Mouse (Mus musculus) C2C12 (cell line): Measurements from ENCODE around the gene Pnkp. TPM values are rescaled to one million over a fixed set of nuclear protein-coding genes. Genes with fewer than 3 reads are reported as not detected.

Source experiments
- H3K27me3 ChIP-seq: one replicate; pipeline ENCODE4 v1.6.1; 2011; ENCODE audit not compliant: control insufficient read depth, insufficient read depth, insufficient read length
- H3K36me3 ChIP-seq: one replicate; pipeline ENCODE4 v1.6.1; 2011; ENCODE audit not compliant: control insufficient read depth, insufficient read depth
- H3K4me3 ChIP-seq: one replicate; pipeline ENCODE4 v1.5.1; 2011; ENCODE audit warnings: mild to moderate bottlenecking, control low read depth; ENCODE audit not compliant: poor library complexity, insufficient read depth, severe bottlenecking
- H3K79me2 ChIP-seq: one replicate; pipeline ENCODE4 v1.6.1; 2011; ENCODE audit not compliant: control insufficient read depth, insufficient read depth
- H3K79me3 ChIP-seq: one replicate; pipeline ENCODE4 v1.6.1; 2011; ENCODE audit warnings: low read depth, control low read depth
- H3ac ChIP-seq: one replicate; pipeline ENCODE3; 2011; ENCODE audit warnings: low read depth; ENCODE audit not compliant: control insufficient read depth, insufficient read length
- CEBPB ChIP-seq: IDR thresholded peaks from one replicate; pipeline ENCODE4 v1.6.1; 2011; ENCODE audit warnings: low read depth, mild to moderate bottlenecking, control low read depth, moderate library complexity
- CTCF ChIP-seq: IDR thresholded peaks from one replicate; pipeline ENCODE4 v1.5.1; 2011; ENCODE audit not compliant: control insufficient read depth, insufficient read depth, insufficient read length
- FOSL1 ChIP-seq: IDR thresholded peaks from one replicate; pipeline ENCODE4 v1.8.0; 2011; ENCODE audit warnings: mild to moderate bottlenecking, low read length; ENCODE audit not compliant: poor library complexity, insufficient read depth, severe bottlenecking
- MAX ChIP-seq: IDR thresholded peaks from one replicate; pipeline ENCODE4 v1.6.1; 2011; ENCODE audit warnings: mild to moderate bottlenecking, control low read depth
- MYOD1 ChIP-seq: IDR thresholded peaks from one replicate; pipeline ENCODE4 v1.6.1; 2011; ENCODE audit warnings: low read depth; ENCODE audit not compliant: control insufficient read depth, insufficient read length
- MYOG ChIP-seq: IDR thresholded peaks from one replicate; pipeline ENCODE4 v1.6.1; 2011; ENCODE audit not compliant: control insufficient read depth, insufficient read length; ENCODE audit errors: extremely low read depth
- USF1 ChIP-seq: IDR thresholded peaks from one replicate; pipeline ENCODE4 v1.6.1; 2011; ENCODE audit warnings: low read depth, mild to moderate bottlenecking, control low read depth, moderate library complexity
- polyA plus RNA-seq: library from polyadenylated mRNA; unstranded; fragments of >200 nt; fragmentation: generic; extraction: Trizol; gene quantifications from one replicate; pipeline ENCODE4 v1.2.1, GENCODE M21; 2012; ENCODE audit warnings: missing spikeins

The Pnkp gene
- polyA plus RNA-seq, 1 experiment, result 32.0 TPM

DNA sequence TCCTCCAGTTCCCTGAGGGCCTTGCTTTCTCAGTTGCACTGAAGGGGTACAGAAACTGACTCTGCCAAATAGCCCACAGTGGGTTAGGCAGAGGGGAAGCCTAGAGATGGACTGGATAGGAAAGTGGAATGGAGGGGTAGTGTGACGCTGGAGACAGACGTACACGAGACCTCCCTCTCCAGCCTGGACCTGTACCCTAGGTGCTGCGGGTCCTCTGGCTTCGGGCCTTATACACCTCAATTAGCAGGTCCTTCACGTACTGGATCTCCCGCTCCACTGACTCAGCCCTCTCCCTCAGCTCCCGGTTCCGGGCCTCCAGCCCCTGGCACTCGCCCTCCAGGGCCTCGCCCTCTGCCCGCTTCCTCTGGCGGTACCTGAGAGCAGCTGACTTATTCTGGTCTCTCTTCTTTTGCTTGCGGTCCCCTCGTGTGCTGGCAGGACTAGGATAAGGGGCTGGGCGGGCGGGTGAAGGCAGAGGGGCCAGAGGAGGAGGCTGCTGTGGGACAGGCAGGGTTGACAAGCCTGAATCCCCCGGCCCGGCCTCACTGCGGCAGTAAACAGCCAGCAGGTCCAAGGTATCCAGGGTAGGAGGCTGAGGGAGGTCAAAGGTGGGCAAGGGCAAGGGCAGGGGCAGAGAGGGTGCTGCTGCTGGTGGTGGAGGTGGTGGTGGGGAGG is 44.2 kb upstream of the Pnkp start:
- H3K79me2 ChIP-seq, result peaks cover 33% of the 10 kb centered on the region
- H3ac ChIP-seq, result no peak overlapping the region
- H3K36me3 ChIP-seq, result peaks cover 35% of the 10 kb centered on the region
- H3K79me3 ChIP-seq, result peaks cover 16% of the 10 kb centered on the region
- H3K27me3 ChIP-seq, result no peaks in the 10 kb centered on the region
- TF ChIP-seq CTCF, result no peak
- TF ChIP-seq FOSL1, result no peak
- no peak for TF ChIP-seq MYOG
- TF ChIP-seq CEBPB, result no peak
- TF ChIP-seq USF1, result no peak
- TF ChIP-seq MAX, result no peak
- no peak for TF ChIP-seq MYOD1
- H3K4me3 ChIP-seq, result no peak overlapping the region

DNA sequence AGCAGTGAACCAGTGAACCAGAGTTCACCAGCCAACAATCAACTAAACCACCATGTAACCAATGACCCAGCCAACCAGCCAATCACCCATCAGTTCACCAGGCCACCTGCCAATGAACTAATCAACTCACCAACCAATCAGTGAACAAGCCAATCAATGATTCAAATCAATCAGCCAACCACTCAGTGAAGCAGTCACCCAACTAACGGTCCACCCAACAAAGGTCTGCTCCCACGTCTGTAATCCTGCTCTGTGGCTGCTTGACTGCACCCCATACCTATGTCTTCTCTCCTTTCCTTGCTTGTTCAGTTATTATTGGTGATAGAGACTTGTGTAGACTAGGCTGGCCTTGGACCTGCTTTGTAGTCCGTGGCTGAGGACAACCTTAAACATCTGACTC is 43.0 kb upstream of the Pnkp start:
- peaks cover 28% of the 10 kb centered on the region for H3K79me3 ChIP-seq
- no peak overlapping the region for H3K4me3 ChIP-seq
- H3K27me3 ChIP-seq, result no peaks in the 10 kb centered on the region
- H3K36me3 ChIP-seq, result peaks cover 43% of the 10 kb centered on the region
- TF ChIP-seq USF1, result no peak
- no peak for TF ChIP-seq CEBPB
- TF ChIP-seq MAX, result no peak
- no peak for TF ChIP-seq CTCF
- no peak for TF ChIP-seq MYOD1
- TF ChIP-seq FOSL1, result no peak
- no peak for TF ChIP-seq MYOG
- H3ac ChIP-seq, result no peak overlapping the region
- peaks cover 45% of the 10 kb centered on the region for H3K79me2 ChIP-seq

DNA sequence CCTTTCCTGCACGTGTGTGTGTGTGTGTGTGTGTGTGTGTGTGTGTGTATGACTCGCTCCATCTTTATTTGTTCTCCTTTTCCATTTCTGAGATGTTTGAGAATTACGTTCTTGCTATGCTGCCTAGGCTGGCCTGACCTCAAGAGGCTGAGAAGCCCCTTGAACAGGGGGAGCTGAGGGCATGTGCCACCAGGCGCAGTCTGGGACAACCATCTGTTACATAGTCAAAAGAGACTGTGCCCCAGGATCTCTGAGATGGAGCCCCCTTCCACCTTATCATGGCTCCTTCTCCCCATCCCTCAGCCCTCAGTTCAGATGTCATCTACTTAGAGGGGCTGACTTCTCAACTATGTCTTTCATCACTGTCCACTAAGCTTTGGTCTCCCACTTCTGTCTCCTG is 42.5 kb upstream of the Pnkp start:
- Histone ChIP-seq H3K79me3 (peaks cover 33% of the 10 kb centered on the region), H3ac (no peak overlapping the region), H3K4me3 (no peak overlapping the region), H3K79me2 (peaks cover 50% of the 10 kb centered on the region), H3K27me3 (no peaks in the 10 kb centered on the region), H3K36me3 (peaks cover 47% of the 10 kb centered on the region)
- TF ChIP-seq MYOD1 (no peak), MYOG (no peak), FOSL1 (no peak), USF1 (no peak), CTCF (no peak)

DNA sequence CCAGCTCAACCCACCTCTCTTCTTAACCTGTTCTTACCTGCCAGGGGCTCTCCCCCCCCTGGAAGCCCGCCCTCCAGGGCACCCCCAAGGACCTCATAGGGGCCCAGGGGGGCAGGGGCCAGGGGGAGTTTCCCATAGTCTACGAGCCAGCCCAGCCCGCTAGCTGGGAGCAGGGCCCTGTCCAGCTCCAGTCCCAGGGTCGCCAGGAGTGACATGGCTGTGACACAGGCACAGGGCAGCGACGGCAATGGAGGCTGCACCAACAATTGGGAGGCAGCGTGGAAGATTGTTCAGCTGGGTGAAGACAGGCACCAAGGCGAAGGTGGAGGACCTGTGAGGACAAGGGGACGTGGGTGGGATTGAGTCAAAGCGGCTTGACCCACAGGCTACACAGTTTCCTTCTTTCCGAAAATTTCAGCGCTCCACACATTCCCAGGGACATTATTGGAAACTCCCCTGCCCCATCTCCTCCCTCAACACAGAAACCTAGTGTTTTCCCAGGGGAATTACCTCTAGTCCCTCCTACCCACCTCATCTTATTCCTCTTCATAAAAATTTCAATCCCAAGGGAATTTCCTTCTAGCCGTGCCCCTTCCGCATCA is 41.9 kb upstream of the Pnkp start:
- TF ChIP-seq FOSL1 (no peak), MYOD1 (no peak), CTCF (no peak), CEBPB (no peak), USF1 (no peak), MAX (no peak), MYOG (no peak)
- Histone ChIP-seq H3K4me3 (peak overlapping the region; percentile 36), H3K36me3 (peaks cover 52% of the 10 kb centered on the region), H3K79me2 (peaks cover 56% of the 10 kb centered on the region), H3K27me3 (no peaks in the 10 kb centered on the region), H3ac (peak overlapping the region; percentile 47), H3K79me3 (peaks cover 39% of the 10 kb centered on the region)

DNA sequence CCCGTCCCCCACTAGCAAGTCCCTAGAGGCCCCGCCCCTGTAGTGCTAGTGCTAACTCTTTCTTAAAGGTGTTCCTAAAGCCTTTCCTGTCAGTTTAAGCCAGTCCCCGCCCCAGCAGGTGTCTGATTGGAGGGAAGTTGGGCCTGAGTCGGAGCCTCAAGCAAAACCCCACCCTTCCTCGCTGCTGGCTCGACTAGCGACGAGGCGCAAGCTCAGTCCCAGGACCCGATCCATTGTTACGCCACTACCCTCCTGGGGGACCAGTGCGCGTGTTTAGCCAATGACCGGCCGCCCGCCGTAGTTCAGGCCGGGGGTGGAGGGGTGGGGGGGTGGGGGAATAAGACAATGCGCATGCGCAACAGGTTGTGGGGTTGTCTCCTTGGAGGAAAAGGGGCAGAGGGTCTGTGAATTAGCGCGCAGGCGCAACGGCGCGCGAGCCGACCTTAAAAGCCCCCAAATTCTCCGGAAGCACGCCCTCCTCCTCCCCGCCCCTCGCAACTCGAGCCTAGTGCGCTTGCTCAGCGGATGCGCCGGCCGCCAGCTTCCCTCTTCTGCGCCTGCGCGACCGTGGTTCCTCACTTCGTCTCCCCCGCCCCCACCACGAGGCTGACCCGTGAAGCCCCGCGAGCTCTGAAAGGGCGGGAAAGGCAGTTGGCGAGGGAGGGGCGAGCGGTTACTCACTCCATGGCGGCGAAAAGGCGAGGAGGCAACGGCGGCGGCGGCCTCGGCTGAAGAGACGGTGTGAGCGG is 41.0 kb upstream of the Pnkp start, which contains the start of the genes Nup62 and Il4i1:
TSS of gene Nup62 (plus strand) at position 368 of the 749 bp plus-strand sequence.
TSS of gene Il4i1 (plus strand) at position 667 of the 749 bp plus-strand sequence.
- H3K4me3 ChIP-seq, result peak within 1 kb of the TSS; percentile 65
- H3K36me3 ChIP-seq, result peaks cover 51% of the 10 kb centered on the region
- H3K79me2 ChIP-seq, result peaks cover 64% of the 10 kb centered on the region
- peaks cover 47% of the 10 kb centered on the region for H3K79me3 ChIP-seq
- TF ChIP-seq MAX, result peak; percentile 81
- no peak for TF ChIP-seq USF1
- H3K27me3 ChIP-seq, result no peaks in the 10 kb centered on the region
- peak within 1 kb of the TSS; percentile 88 for H3ac ChIP-seq
